Mouse (Mus musculus) heart, embryonic 16.5 days (tissue): Measurements from ENCODE around the gene 4931428L18Rik. TPM values are rescaled to one million over a fixed set of nuclear protein-coding genes. Genes with fewer than 3 reads are reported as not detected.

Source experiments
- ATAC-seq: fragments of 200-750 bp; cut with Nextera tagmentation; replicated peaks from 2 replicates; pipeline ENCODE4 v1.8.0; 2017; ENCODE audit warnings: moderate number of reproducible peaks; ENCODE audit not compliant: insufficient read depth, low FRiP score; ENCODE audit errors: extremely low read depth
- H3K27ac ChIP-seq: fragments of 300-500 bp; sonication (generic); 2 replicates; pipeline ENCODE4 v1.5.1; 2014; ENCODE audit warnings: mild to moderate bottlenecking, low read length, control low read depth, moderate library complexity
- H3K27me3 ChIP-seq: fragments of 300-500 bp; sonication (generic); 2 replicates; pipeline ENCODE4 v1.6.1; 2014; ENCODE audit warnings: low read length, mixed read lengths; ENCODE audit not compliant: control insufficient read depth, insufficient read depth
- H3K36me3 ChIP-seq: fragments of 300-500 bp; sonication (generic); 2 replicates; pipeline ENCODE4 v1.6.1; 2014; ENCODE audit not compliant: control insufficient read depth, insufficient read depth
- H3K4me1 ChIP-seq: fragments of 300-500 bp; sonication (generic); 2 replicates; pipeline ENCODE4 v1.6.1; 2014; ENCODE audit warnings: low read length, mixed read lengths; ENCODE audit not compliant: control insufficient read depth, insufficient read depth
- H3K4me2 ChIP-seq: fragments of 300-500 bp; sonication (generic); 2 replicates; pipeline ENCODE4 v1.6.1; 2014; ENCODE audit warnings: low read depth, mild to moderate bottlenecking, control low read depth, low read length
- H3K4me3 ChIP-seq: fragments of 300-500 bp; sonication (generic); 2 replicates; pipeline ENCODE4 v1.5.1; 2014; ENCODE audit warnings: mild to moderate bottlenecking, control low read depth, low read length
- H3K9ac ChIP-seq: fragments of 300-500 bp; sonication (generic); 2 replicates; pipeline ENCODE4 v1.6.1; 2014; ENCODE audit warnings: low read length, control low read depth
- H3K9me3 ChIP-seq: fragments of 300-500 bp; sonication (generic); replicated peaks from 2 replicates; pipeline ENCODE4 v1.6.1; 2016; ENCODE audit warnings: low read length; ENCODE audit not compliant: control insufficient read depth
- WGBS: fragments of 180-500 bp; shearing (Covaris S2); extraction: QIAGEN DNeasy Blood & Tissue Kit; methylation state at CpG from one replicate; pipeline ENCODE4 v1.1.7; 2014; 5-methylcytosine and 5-hydroxymethylcytosine counted together
- polyA plus RNA-seq: library from polyadenylated mRNA; unstranded; fragments of >200 nt; fragmentation: Nextera tagmentation; extraction: Ambion mirVana; gene quantifications from 2 replicates; pipeline ENCODE4 v1.2.1, GENCODE M21; 2015

The 4931428L18Rik gene
- polyA plus RNA-seq, 1 experiment from 2014 or later: not detected

DNA sequence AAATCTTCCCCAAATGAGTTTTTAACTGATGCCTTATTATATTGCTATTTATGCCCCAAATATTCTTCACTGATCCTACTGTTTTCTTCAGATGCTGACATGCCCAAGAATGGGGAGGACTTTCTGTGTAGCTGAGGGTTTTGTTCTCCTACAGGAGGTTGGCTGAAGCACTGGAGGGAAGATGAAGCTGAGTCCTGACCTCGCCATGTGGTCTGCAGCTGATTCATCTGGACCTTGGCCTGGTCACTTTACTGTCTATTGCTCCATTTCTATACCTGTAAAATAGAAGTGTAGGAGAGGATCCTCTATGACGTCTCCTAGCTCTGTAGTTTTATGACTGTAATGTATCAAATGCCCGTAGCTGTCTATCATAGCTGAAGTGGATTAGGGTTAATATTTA is 179.3 kb downstream of the 4931428L18Rik start:
- no peak for ATAC-seq
- Histone ChIP-seq H3K4me1 (no peaks in the 10 kb centered on the region), H3K27ac (no peak overlapping the region), H3K4me3 (no peak overlapping the region), H3K9me3 (0 out of 2 replicates have a peak, but pooled peaks cover 2% of the 10 kb centered on the region), H3K36me3 (no peaks in the 10 kb centered on the region), H3K4me2 (no peak overlapping the region), H3K9ac (no peak overlapping the region), H3K27me3 (no peaks in the 10 kb centered on the region)
- WGBS: 76% methylated on average over 3 of the region's 3 CpGs

DNA sequence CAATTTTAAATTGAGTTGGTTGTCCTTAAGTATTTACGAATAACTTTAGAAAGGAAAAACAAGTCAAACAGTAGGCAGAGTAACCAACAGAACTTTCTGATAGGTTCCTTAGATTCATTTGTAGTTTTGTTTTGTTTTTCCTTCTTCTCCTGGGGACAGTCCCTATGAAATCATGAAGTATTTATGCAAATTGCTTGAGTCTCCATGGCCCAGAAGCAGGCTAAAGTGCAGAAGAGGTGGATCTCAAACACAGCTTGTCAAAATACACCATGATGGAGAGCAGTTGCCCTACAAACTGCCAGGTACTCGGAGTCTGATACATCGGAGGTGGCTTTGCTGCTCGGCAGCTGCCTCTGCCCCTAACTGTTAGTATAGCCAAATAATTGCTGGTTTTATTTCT is 179.7 kb downstream of the 4931428L18Rik start:
- H3K4me2 ChIP-seq: no peak overlapping the region
- H3K27ac ChIP-seq: no peak overlapping the region
- H3K27me3 ChIP-seq: no peaks in the 10 kb centered on the region
- ATAC-seq: no peak
- no peaks in the 10 kb centered on the region for H3K36me3 ChIP-seq
- 0 out of 2 replicates have a peak, but pooled peaks cover 2% of the 10 kb centered on the region for H3K9me3 ChIP-seq
- H3K4me1 ChIP-seq: no peaks in the 10 kb centered on the region
- no peak overlapping the region for H3K9ac ChIP-seq
- 73% methylated on average over 4 of the region's 4 CpGs for WGBS
- no peak overlapping the region for H3K4me3 ChIP-seq

DNA sequence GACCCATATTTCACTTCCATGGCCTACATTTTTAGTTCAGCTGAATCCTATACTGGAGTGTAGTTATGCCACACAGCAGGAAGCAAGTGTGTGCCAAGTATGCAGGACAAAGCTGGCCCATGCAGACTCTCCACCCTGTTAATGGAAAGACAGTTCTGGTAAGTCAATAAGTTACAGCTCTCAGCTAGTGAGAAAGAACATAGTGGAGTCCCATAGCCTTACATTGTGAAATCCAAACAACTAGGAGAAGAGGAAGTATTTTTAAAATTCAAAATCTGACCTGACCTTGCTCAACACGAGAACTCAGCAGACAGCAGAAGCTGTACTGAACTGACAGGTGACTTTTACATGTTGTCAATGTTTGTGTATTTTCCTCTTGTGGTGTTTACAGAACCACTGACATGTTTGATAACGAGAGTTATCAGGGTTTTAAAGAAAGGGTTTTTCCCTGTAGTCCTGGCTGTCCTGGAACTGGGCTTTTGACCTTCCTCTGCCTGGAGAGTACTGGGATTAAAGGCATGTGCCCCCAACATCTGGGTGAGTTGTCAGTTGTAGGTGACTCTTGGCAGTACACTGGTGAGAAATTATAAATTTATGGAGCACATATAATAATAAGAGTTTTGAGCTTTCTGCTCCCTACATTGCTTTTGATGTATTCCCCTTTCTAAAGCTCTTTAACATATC is 188.5 kb downstream of the 4931428L18Rik start:
- H3K4me1 ChIP-seq: no peaks in the 10 kb centered on the region
- ATAC-seq: no peak
- no peak overlapping the region for H3K9ac ChIP-seq
- no peaks in the 10 kb centered on the region for H3K36me3 ChIP-seq
- 46% methylated on average over 2 of the region's 2 CpGs for WGBS
- H3K27ac ChIP-seq: no peak overlapping the region
- H3K27me3 ChIP-seq: no peaks in the 10 kb centered on the region
- no peak overlapping the region for H3K4me2 ChIP-seq
- no peaks in the 10 kb centered on the region; the same call in 1 of the 2 replicates for H3K9me3 ChIP-seq
- H3K4me3 ChIP-seq: no peak overlapping the region

DNA sequence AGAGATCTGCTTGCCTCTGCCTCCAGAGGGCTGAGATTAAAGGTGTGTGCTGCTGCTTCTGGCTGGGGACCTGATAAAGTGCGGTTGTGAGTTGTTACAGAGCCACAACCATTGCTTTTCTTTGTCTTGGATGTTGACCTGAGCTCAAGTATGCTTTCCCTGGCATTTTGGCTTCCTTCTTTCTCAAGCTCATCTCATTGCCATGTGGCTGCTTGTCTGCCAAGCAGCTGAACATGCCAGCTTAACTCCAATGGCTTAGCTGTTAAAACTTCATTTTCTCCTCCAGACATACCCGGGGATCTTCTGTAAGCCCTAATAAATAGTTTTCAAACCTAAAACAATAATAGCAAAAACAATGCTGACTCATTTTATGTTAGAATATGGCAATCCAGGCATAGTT is 190.1 kb downstream of the 4931428L18Rik start:
- Histone ChIP-seq H3K9ac (no peak overlapping the region), H3K36me3 (no peaks in the 10 kb centered on the region), H3K4me2 (no peak overlapping the region), H3K27me3 (no peaks in the 10 kb centered on the region), H3K4me3 (no peak overlapping the region), H3K9me3 (no peaks in the 10 kb centered on the region; the same call in 1 of the 2 replicates), H3K4me1 (no peaks in the 10 kb centered on the region), H3K27ac (no peak overlapping the region)
- ATAC-seq: no peak
- 72% methylated on average over 2 of the region's 2 CpGs for WGBS

DNA sequence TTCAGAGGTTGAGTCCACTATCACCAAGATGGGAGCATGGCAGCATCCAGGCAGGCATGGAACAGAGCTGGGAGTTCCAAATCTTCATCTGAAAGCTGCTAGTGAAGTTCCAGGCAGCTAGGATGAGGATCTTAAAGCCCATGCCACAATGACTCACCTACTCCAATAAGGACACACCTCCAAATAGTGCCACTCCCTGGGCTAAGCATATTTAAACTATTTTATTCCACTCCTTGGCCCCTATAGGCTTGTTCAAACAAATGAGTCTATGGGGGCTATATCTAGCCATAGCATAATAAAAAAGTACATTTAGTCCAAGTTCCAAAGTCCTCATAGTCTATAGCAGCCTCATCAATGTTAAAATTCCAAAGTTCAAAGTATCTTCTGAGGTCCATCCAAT is 199.3 kb downstream of the 4931428L18Rik start:
- no peaks in the 10 kb centered on the region for H3K4me1 ChIP-seq
- H3K36me3 ChIP-seq: no peaks in the 10 kb centered on the region
- H3K9ac ChIP-seq: no peak overlapping the region
- no peak overlapping the region for H3K27ac ChIP-seq
- no peak overlapping the region for H3K4me2 ChIP-seq
- ATAC-seq: no peak
- no peaks in the 10 kb centered on the region for H3K9me3 ChIP-seq
- no peaks in the 10 kb centered on the region for H3K27me3 ChIP-seq
- no peak overlapping the region for H3K4me3 ChIP-seq

DNA sequence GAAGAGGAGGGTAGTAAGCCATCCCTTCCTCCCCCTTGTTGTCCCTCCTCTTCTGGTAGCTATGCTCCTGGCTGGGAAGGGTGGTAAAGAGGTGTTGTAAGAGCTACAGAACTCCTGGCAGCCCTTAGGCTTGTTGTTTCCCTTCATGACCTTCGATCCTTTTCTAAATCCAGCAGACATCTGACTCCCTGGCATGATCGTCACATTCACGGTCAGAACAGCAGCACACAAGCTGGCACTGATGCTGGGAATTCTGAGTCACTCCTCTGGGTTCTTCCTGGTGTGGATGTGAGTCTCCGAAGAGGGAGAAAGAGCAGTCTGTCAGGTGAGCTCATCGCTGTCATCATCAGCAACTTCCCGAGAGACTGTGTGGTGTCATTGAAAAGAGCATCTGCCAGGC is 203.2 kb downstream of the 4931428L18Rik start:
- Histone ChIP-seq H3K4me2 (0 out of 2 replicates have a peak overlapping the region, but pooled peaks have one; percentile 14), H3K27me3 (no peaks in the 10 kb centered on the region), H3K27ac (no peak overlapping the region), H3K4me3 (no peak overlapping the region), H3K9ac (no peak overlapping the region), H3K9me3 (no peaks in the 10 kb centered on the region), H3K36me3 (no peaks in the 10 kb centered on the region), H3K4me1 (no peaks in the 10 kb centered on the region)
- ATAC-seq: no peak
- WGBS: 46% methylated on average over 6 of the region's 6 CpGs

DNA sequence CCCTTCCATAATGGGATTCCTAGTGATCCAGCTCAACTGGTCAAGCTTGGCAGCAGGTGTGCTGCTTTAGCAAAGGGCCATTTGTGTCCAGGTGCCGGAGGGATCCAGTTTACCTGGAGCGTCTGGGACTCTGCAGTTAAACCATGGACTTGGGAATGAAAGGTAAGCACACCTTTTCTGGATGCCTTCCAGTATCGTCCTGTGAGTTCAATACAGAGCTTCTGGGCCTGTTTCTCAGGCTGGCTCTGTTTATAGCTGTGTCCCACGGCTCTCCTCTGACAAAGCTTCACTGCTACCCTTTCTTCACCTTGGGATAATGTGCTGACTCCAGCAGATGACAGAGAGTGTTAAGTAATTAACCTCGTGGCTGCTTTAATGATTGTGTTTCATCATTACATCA is 205.1 kb downstream of the 4931428L18Rik start:
- Histone ChIP-seq H3K9me3 (no peaks in the 10 kb centered on the region), H3K4me2 (no peak overlapping the region), H3K9ac (no peak overlapping the region), H3K27ac (no peak overlapping the region), H3K4me3 (no peak overlapping the region), H3K4me1 (no peaks in the 10 kb centered on the region), H3K27me3 (no peaks in the 10 kb centered on the region), H3K36me3 (no peaks in the 10 kb centered on the region)
- no peak for ATAC-seq
- 74% methylated on average over 5 of the region's 5 CpGs for WGBS

DNA sequence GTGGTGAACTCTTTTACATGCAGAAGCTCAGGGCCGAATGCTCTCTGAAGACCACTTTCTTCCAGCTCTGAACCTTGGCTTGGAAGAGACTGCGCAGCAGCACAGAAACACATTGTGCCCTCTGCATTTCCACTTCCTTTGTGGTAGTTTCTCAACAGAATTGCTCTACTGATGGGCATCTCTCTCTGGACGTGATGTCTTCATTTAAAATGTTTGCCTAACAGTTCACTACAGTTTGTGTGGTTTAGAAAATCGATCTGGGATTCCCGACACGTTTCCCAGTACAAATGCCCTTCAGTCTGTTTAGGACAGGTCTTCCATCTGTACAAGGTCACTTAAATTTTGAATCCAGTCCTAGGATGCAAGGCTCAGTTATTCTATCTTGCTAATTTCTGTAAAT is 206.4 kb downstream of the 4931428L18Rik start:
- Histone ChIP-seq H3K9ac (no peak overlapping the region), H3K36me3 (no peaks in the 10 kb centered on the region), H3K4me3 (no peak overlapping the region), H3K27me3 (no peaks in the 10 kb centered on the region), H3K9me3 (no peaks in the 10 kb centered on the region), H3K4me2 (no peak overlapping the region), H3K27ac (no peak overlapping the region), H3K4me1 (no peaks in the 10 kb centered on the region)
- no peak for ATAC-seq
- WGBS: 79% methylated on average over 6 of the region's 6 CpGs

DNA sequence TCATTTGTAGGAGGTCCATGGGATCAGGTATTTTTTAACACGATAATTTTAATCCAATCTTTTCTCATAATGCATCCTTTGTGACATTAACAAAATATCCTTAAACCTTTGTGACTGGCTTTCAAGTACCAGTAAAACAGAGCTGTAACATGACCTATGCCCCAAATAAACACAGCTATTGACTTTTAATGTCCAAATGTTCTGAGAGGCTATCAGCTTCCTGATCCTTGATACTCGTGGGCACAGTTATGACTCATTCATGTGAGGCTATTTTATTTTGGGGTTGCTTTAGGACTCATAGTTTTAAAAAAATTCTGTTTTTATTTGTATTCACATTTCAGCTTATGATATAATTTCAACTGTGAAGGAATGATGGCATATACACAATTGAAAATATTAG is 207.2 kb downstream of the 4931428L18Rik start:
- Histone ChIP-seq H3K4me1 (no peaks in the 10 kb centered on the region), H3K9me3 (no peaks in the 10 kb centered on the region), H3K4me3 (no peak overlapping the region), H3K9ac (no peak overlapping the region), H3K36me3 (no peaks in the 10 kb centered on the region), H3K27ac (no peak overlapping the region), H3K27me3 (no peaks in the 10 kb centered on the region), H3K4me2 (no peak overlapping the region)
- no peak for ATAC-seq
- WGBS: 60% methylated on average over 2 of the region's 2 CpGs
